ENCODE assay signal across 8 mouse cellular contexts in genomic region chr12:14152426-14152825, GRCm38 (mm10). TPM values are rescaled to one million over a fixed set of nuclear protein-coding genes. Genes with fewer than 3 reads are reported as not detected.
DNase-seq lines count a peak whose midpoint lies in the region; ATAC-seq lines count a peak whose summit lies in the region.

No protein-coding gene starts in this region.

- peak overlapping the region; percentile 62; the same call in 1 of the 2 replicates for H3K9ac ChIP-seq in heart, embryonic 12.5 days
- peak overlapping the region; percentile 56 for H3K9ac ChIP-seq in kidney, embryonic 16.5 days (replicated peaks; ENCODE audit: low read length)
- 0 out of 2 replicates have a peak overlapping the region, but pooled peaks have one; percentile 15 for H3K9ac ChIP-seq in limb, embryonic 15.5 days
- peak overlapping the region; percentile 53; the same call in 1 of the 2 replicates for H3K9ac ChIP-seq in neural tube, embryonic 11.5 days (ENCODE audit: low read length)

- peak overlapping the region; percentile 86 for H3K4me2 ChIP-seq in heart, embryonic 12.5 days
- H3K4me2 ChIP-seq in kidney, embryonic 16.5 days (replicated peaks; ENCODE audit: low read depth, low read length), result peak overlapping the region; percentile 91
- H3K4me2 ChIP-seq in limb, embryonic 15.5 days, result peak overlapping the region; percentile 89
- peak overlapping the region; percentile 78 for H3K4me2 ChIP-seq in neural tube, embryonic 11.5 days (ENCODE audit: low read depth)

- H3K9me3 ChIP-seq in heart, embryonic 12.5 days (replicated peaks), result no peaks in the 10 kb centered on the region
- H3K9me3 ChIP-seq in kidney, embryonic 16.5 days (ENCODE audit: low read length), result no peaks in the 10 kb centered on the region
- H3K9me3 ChIP-seq in limb, embryonic 15.5 days, result no peaks in the 10 kb centered on the region
- no peaks in the 10 kb centered on the region for H3K9me3 ChIP-seq in neural tube, embryonic 11.5 days (ENCODE audit: control insufficient read depth, low read length)

- ATAC-seq in cerebellum, adult (ENCODE audit: insufficient number of reproducible peaks, low FRiP score, low TSS enrichment), result no peak
- no peak for ATAC-seq in heart, embryonic 12.5 days (ENCODE audit: insufficient number of reproducible peaks, low FRiP score)
- ATAC-seq in kidney, embryonic 16.5 days (ENCODE audit: low FRiP score, low TSS enrichment), result no peak
- peak; percentile 59; the same call in 1 of the 2 replicates for ATAC-seq in limb, embryonic 15.5 days (ENCODE audit: insufficient number of reproducible peaks, low FRiP score, low TSS enrichment, low read depth)
- peak; percentile 8; the same call in 1 of the 2 replicates for ATAC-seq in neural tube, embryonic 11.5 days (ENCODE audit: insufficient read depth, low FRiP score, low TSS enrichment)
- no peak for ATAC-seq in CD4-positive, CD25-positive, alpha-beta regulatory T cell, adult 4 months

- H3K36me3 ChIP-seq in heart, embryonic 12.5 days, result no peaks in the 10 kb centered on the region
- H3K36me3 ChIP-seq in kidney, embryonic 16.5 days (ENCODE audit: insufficient read depth, low read length), result no peaks in the 10 kb centered on the region
- H3K36me3 ChIP-seq in limb, embryonic 15.5 days, result no peaks in the 10 kb centered on the region
- H3K36me3 ChIP-seq in neural tube, embryonic 11.5 days (ENCODE audit: control insufficient read depth, insufficient read depth, low read length), result no peaks in the 10 kb centered on the region

- H3K27me3 ChIP-seq in heart, embryonic 12.5 days (replicated peaks), result peaks cover 19% of the 10 kb centered on the region
- peaks cover 28% of the 10 kb centered on the region for H3K27me3 ChIP-seq in kidney, embryonic 16.5 days (ENCODE audit: insufficient read depth, low read length)
- peaks cover 38% of the 10 kb centered on the region for H3K27me3 ChIP-seq in limb, embryonic 15.5 days
- H3K27me3 ChIP-seq in neural tube, embryonic 11.5 days (ENCODE audit: control insufficient read depth, insufficient read depth, low read length), result peaks cover 24% of the 10 kb centered on the region

- peak; percentile 12 for DNase-seq in cerebellum, adult 11 months
- peak; percentile 61 for DNase-seq in embryo, embryonic 11 days
- peak; percentile 54 for DNase-seq in neural tube, embryonic 11.5 days (ENCODE audit: low spot score)

- H3K4me1 ChIP-seq in heart, embryonic 12.5 days (replicated peaks), result peaks cover 10% of the 10 kb centered on the region; the same call in 1 of the 2 replicates
- H3K4me1 ChIP-seq in kidney, embryonic 16.5 days (ENCODE audit: insufficient read depth, low read length), result peaks cover 27% of the 10 kb centered on the region
- H3K4me1 ChIP-seq in limb, embryonic 15.5 days, result peaks cover 30% of the 10 kb centered on the region
- H3K4me1 ChIP-seq in neural tube, embryonic 11.5 days (ENCODE audit: control insufficient read depth, insufficient read depth, low read length), result peaks cover 10% of the 10 kb centered on the region; the same call in 1 of the 2 replicates

- peak overlapping the region; percentile 75 for H3K4me3 ChIP-seq in heart, embryonic 12.5 days
- H3K4me3 ChIP-seq in kidney, embryonic 16.5 days (ENCODE audit: low read length), result peak overlapping the region; percentile 69
- H3K4me3 ChIP-seq in limb, embryonic 15.5 days, result peak overlapping the region; percentile 53
- H3K4me3 ChIP-seq in neural tube, embryonic 11.5 days (ENCODE audit: low read depth, low read length), result peak overlapping the region; percentile 57

- no peak overlapping the region for H3K27ac ChIP-seq in heart, embryonic 12.5 days (ENCODE audit: poor library complexity, severe bottlenecking)
- H3K27ac ChIP-seq in kidney, embryonic 16.5 days (ENCODE audit: low read length), result no peak overlapping the region
- no peak overlapping the region for H3K27ac ChIP-seq in limb, embryonic 15.5 days
- no peak overlapping the region for H3K27ac ChIP-seq in neural tube, embryonic 11.5 days (ENCODE audit: low read depth, low read length)

- WGBS in heart, embryonic 12.5 days, result 1% methylated on average over 14 of the region's 14 CpGs
- under 1% methylated on average over 14 of the region's 14 CpGs for WGBS in kidney, embryonic 16.5 days
- 2% methylated on average over 14 of the region's 14 CpGs for WGBS in limb, embryonic 15.5 days
- WGBS in neural tube, embryonic 11.5 days, result under 1% methylated on average over 14 of the region's 14 CpGs

RNA-seq across cellular contexts. Expression of gene Fam84a, which starts 0.6 kb away (rescaled TPM):
- 1.8 and 2.3 TPM in 2 replicates for polyA plus RNA-seq in heart, embryonic 12.5 days (2016; fragmentation: Nextera tagmentation; extraction: Ambion mirVana)
- 7.8 and 9.7 TPM in 2 replicates for polyA plus RNA-seq in kidney, embryonic 16.5 days (2015; fragmentation: Nextera tagmentation; extraction: Ambion mirVana)
- polyA plus RNA-seq in limb, embryonic 15.5 days (2015; fragmentation: Nextera tagmentation; extraction: Ambion mirVana), result 31.3 and 34.9 TPM in 2 replicates
- polyA plus RNA-seq in neural tube, embryonic 11.5 days (2014; fragmentation: Nextera tagmentation; extraction: Ambion mirVana), result 22.7 and 23.2 TPM in 2 replicates
- not detected for polyA plus RNA-seq in CD4-positive, CD25-positive, alpha-beta regulatory T cell, adult 4 months (2017; shearing (Covaris generic))

Comparison
In these comparisons a context has a peak if more than half of its experiments do, and no peak if none do; other contexts are left out.
1. ATAC-seq: peak in limb, embryonic 15.5 days (single experiment) and neural tube, embryonic 11.5 days (single experiment); none in cerebellum, adult (single experiment), heart, embryonic 12.5 days (single experiment), kidney, embryonic 16.5 days (single experiment) and CD4-positive, CD25-positive, alpha-beta regulatory T cell, adult 4 months (single experiment).
2. Peak in every context shown above with its lines, with median percentiles within 50 percentile points of each other: DNase-seq, H3K4me2 ChIP-seq, H3K4me3 ChIP-seq and H3K9ac ChIP-seq.